Mouse (Mus musculus) granulocyte monocyte progenitor cell, adult 5-6 weeks (primary cell): ENCODE results near the gene Gm11236. TPM values are rescaled to one million over a fixed set of nuclear protein-coding genes. Genes with fewer than 3 reads are reported as not detected.
"Not testable (repeated sequence)": the region's sequence is repeated elsewhere in the genome, so short reads cannot be mapped to it uniquely, and the experiment has no call there.

Experiments
- ATAC-seq: replicated peaks from 2 replicates; pipeline ENCODE4 v1.8.0; 2016; ENCODE audit warnings: mild to moderate bottlenecking, moderate TSS enrichment, inconsistent platforms; ENCODE audit not compliant: poor library complexity, severe bottlenecking
- total RNA-seq, 2 experiments: library from RNA; stranded (forward) in 1 of 2; stranded (reverse) in 1 of 2; fragments of 200-712, 200-1000 nt in 1 of 2; fragments of >200 nt in 1 of 2; fragmentation: Nextera tagmentation in 1 of 2; gene quantifications; 2 replicates each; pipeline ENCODE4 v1.2.3; 2014 to 2017

Gm11236 gene
- total RNA-seq (2014; fragmentation: Nextera tagmentation) (not detected in 2 replicates), total RNA-seq (2017) (not detected in 2 replicates)

DNA sequence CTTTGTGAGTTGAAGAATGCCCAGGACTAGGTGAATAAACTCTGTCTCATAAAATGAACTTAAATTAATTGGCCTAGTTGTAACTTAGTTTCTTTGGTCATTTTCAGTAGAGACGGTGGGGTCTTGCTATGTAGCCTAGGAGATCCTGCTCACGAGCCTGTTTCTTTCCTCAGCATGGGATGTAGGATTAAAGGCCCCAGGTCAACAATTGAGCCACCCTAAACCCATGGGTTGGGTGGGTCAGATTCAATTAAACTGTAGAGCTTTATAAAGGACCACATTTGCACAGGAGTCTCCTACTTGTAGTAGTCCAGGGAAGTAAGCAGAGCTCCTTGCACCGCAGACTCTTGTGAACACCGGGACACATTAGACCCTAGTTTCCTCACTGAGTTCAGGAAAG, at the start of gene Gm11236:
Gene Gm11236, plus strand, starts transcription at position 301 of the 400 bp plus-strand sequence.
- not testable (repeated sequence) for ATAC-seq

DNA sequence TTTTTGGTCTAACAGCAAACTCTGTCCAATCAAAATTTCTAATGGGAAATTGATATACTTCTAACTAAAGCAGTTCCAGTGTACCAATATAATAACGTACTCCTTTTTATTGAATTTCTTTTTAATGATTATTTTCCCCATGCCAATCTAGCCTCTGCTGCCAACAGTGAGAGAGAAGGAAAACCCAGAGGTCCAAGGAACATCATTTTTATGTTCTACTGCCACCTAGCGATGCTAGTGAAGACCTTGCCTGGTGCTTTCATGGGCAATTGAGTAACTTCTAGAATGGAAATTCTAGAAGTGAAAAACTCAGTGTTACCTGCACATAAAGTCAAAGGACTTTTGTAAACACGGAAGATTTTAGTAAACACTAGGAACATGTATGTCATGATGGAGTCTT, 38.7 kb upstream of the Gm11236 start:
- no peak for ATAC-seq

DNA sequence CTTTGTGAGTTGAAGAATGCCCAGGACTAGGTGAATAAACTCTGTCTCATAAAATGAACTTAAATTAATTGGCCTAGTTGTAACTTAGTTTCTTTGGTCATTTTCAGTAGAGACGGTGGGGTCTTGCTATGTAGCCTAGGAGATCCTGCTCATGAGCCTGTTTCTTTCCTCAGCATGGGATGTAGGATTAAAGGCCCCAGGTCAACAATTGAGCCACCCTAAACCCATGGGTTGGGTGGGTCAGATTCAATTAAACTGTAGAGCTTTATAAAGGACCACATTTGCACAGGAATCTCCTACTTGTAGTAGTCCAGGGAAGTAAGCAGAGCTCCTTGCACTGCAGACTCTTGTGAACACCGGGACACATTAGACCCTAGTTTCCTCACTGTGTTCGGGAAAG, 30.3 kb upstream of the Gm11236 start, which contains the start of gene Gm11238:
Gene Gm11238, plus strand, starts transcription at position 301 of the 400 bp plus-strand sequence.
- not testable (repeated sequence) for ATAC-seq

DNA sequence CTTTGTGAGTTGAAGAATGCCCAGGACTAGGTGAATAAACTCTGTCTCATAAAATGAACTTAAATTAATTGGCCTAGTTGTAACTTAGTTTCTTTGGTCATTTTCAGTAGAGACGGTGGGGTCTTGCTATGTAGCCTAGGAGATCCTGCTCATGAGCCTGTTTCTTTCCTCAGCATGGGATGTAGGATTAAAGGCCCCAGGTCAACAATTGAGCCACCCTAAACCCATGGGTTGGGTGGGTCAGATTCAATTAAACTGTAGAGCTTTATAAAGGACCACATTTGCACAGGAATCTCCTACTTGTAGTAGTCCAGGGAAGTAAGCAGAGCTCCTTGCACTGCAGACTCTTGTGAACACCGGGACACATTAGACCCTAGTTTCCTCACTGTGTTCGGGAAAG, 15.2 kb upstream of the Gm11236 start, which contains the start of gene Gm11237:
Gene Gm11237, plus strand, starts transcription at position 301 of the 400 bp plus-strand sequence.
- not testable (repeated sequence) for ATAC-seq

DNA sequence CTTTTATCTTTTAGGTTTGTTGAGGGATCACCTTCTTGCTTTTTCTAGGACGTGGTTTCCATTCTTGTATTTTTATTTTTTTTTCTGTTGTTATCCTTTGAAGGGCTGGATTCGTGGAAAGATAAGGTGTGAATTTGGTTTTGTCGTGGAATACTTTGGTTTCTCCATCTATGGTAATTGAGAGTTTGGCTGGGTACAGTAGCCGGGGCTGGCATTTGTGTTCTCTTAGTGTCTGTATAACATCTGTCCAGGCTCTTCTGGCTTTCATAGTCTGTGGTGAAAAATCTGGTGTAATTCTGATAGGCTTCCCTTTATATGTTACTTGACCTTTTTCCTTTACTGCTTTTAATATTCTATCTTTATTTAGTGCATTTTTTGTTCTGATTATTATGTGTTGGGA, 23.9 kb downstream of the Gm11236 start:
- ATAC-seq = not testable (repeated sequence)

DNA sequence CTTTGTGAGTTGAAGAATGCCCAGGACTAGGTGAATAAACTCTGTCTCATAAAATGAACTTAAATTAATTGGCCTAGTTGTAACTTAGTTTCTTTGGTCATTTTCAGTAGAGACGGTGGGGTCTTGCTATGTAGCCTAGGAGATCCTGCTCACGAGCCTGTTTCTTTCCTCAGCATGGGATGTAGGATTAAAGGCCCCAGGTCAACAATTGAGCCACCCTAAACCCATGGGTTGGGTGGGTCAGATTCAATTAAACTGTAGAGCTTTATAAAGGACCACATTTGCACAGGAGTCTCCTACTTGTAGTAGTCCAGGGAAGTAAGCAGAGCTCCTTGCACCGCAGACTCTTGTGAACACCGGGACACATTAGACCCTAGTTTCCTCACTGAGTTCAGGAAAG, 30.1 kb downstream of the Gm11236 start, which contains the start of gene Gm11239:
Gene Gm11239, plus strand, starts transcription at position 301 of the 400 bp plus-strand sequence.
- not testable (repeated sequence) for ATAC-seq

DNA sequence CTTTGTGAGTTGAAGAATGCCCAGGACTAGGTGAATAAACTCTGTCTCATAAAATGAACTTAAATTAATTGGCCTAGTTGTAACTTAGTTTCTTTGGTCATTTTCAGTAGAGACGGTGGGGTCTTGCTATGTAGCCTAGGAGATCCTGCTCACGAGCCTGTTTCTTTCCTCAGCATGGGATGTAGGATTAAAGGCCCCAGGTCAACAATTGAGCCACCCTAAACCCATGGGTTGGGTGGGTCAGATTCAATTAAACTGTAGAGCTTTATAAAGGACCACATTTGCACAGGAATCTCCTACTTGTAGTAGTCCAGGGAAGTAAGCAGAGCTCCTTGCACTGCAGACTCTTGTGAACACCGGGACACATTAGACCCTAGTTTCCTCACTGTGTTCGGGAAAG, 45.3 kb downstream of the Gm11236 start, which contains the start of gene Gm428:
Gene Gm428, plus strand, starts transcription at position 301 of the 400 bp plus-strand sequence.
- ATAC-seq = not testable (repeated sequence)

Other genes starting within 250 kb of the Gm11236 start
- gene Gm11487, start 233.0 kb upstream of the Gm11236 start, total RNA-seq (2014; fragmentation: Nextera tagmentation) = not detected in 2 replicates
- not detected in 2 replicates for gene Gm11487, start 233.0 kb upstream of the Gm11236 start, total RNA-seq (2017)
- not detected in 2 replicates for gene Gm11238, start 30.2 kb upstream of the Gm11236 start, total RNA-seq (2014; fragmentation: Nextera tagmentation)
- not detected in 2 replicates for gene Gm11238, start 30.2 kb upstream of the Gm11236 start, total RNA-seq (2017)
- gene Gm11237, start 15.1 kb upstream of the Gm11236 start, total RNA-seq (2014; fragmentation: Nextera tagmentation) = not detected in 2 replicates
- gene Gm11237, start 15.1 kb upstream of the Gm11236 start, total RNA-seq (2017) = not detected in 2 replicates
- gene Gm11239, start 30.2 kb downstream of the Gm11236 start, total RNA-seq (2014; fragmentation: Nextera tagmentation) = not detected in 2 replicates
- gene Gm11239, start 30.2 kb downstream of the Gm11236 start, total RNA-seq (2017) = not detected in 2 replicates
- not detected in 2 replicates for gene Gm428, start 45.4 kb downstream of the Gm11236 start, total RNA-seq (2014; fragmentation: Nextera tagmentation)
- gene Gm428, start 45.4 kb downstream of the Gm11236 start, total RNA-seq (2017) = not detected in 2 replicates
- gene Rasef, start 152.9 kb downstream of the Gm11236 start, total RNA-seq (2014; fragmentation: Nextera tagmentation) = not detected in 2 replicates
- not detected in 2 replicates for gene Rasef, start 152.9 kb downstream of the Gm11236 start, total RNA-seq (2017)
- not detected in 2 replicates for gene Gm11758, start 238.1 kb downstream of the Gm11236 start, total RNA-seq (2014; fragmentation: Nextera tagmentation)
- gene Gm11758, start 238.1 kb downstream of the Gm11236 start, total RNA-seq (2017) = not detected in 2 replicates